ENCODE assay signal across 42 mouse cellular contexts in the genomic region with DNA sequence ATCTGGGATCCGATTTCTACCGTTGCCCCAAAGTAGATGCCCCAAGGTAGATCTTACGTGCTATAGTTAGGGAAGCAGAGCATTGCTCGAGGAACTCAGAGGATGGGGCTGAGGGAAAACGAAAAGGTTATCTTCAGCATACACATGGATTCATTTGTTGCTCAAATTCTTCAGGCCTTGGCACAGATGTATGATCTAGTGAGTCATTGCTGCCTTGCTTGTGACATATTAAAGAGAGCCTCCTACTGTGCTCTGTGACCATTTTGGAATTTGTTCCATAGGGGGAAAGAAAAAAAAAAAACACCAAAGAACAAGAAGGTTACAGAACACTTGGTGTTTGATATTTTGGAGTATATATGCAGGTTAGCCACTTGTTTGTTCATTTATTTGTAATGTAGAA. TPM values are rescaled to one million over a fixed set of nuclear protein-coding genes. Genes with fewer than 3 reads are reported as not detected.
"Had no signal": no experiment of that assay in that cellular context is flagged by ENCODE, and none has a peak within 500 bp of the region (broad histone marks: within the 10 kb centered on the region; RNA-seq: fewer than 3 reads in every experiment).

No protein-coding gene starts in this region.

- H3K4me1 ChIP-seq: heart, embryonic 10.5 days had no signal

- H3K4me3 ChIP-seq: heart, embryonic 10.5 days; heart, embryonic 12.5 days; hindbrain, embryonic 10.5 days; hindbrain, embryonic 12.5 days; intestine, embryonic 15.5 days; limb, embryonic 13.5 days; limb, embryonic 15.5 days; liver, embryonic 12.5 days had no signal

- H3K9ac ChIP-seq: heart, embryonic 12.5 days; hindbrain, embryonic 12.5 days; hindbrain, embryonic 14.5 days; intestine, embryonic 15.5 days; limb, embryonic 13.5 days; limb, embryonic 15.5 days; liver, embryonic 12.5 days; liver, embryonic 14.5 days had no signal

- H3K9me3 ChIP-seq: heart, embryonic 10.5 days; heart, embryonic 12.5 days; hindbrain, embryonic 10.5 days; hindbrain, embryonic 12.5 days; intestine, embryonic 15.5 days; limb, embryonic 13.5 days; limb, embryonic 15.5 days; liver, embryonic 12.5 days had no signal

- H3K27ac ChIP-seq: heart, embryonic 10.5 days; hindbrain, embryonic 10.5 days; hindbrain, embryonic 12.5 days; hindbrain, embryonic 14.5 days; intestine, embryonic 15.5 days; limb, embryonic 13.5 days; limb, embryonic 15.5 days; liver, embryonic 12.5 days; liver, embryonic 14.5 days had no signal

- DNase-seq: gastrocnemius, postnatal 14 days; gastrocnemius, postnatal 36 days; heart, adult 11 months; heart, postnatal 10 days; heart, postnatal 4 days; kidney, adult 18-20 months; kidney, adult 8-10 months; kidney, postnatal 10 days; kidney, postnatal 36 days; layer of hippocampus, postnatal 36 days; left cerebral cortex, postnatal 4 days had no signal

- H3K27me3 ChIP-seq: heart, embryonic 12.5 days; hindbrain, embryonic 12.5 days; intestine, embryonic 15.5 days; limb, embryonic 15.5 days; liver, embryonic 12.5 days had no signal

- ATAC-seq: hindbrain, embryonic 16.5 days; inflammation-experienced regulatory T-cells, adult 6 months; intestine, embryonic 15.5 days; intestine, postnatal 0 days; liver, embryonic 12.5 days had no signal

- H3K4me2 ChIP-seq: heart, embryonic 12.5 days; hindbrain, embryonic 12.5 days; hindbrain, embryonic 14.5 days; intestine, embryonic 15.5 days; limb, embryonic 13.5 days; limb, embryonic 15.5 days; liver, embryonic 12.5 days had no signal

- H3K36me3 ChIP-seq: heart, embryonic 10.5 days; heart, embryonic 12.5 days; hindbrain, embryonic 10.5 days; hindbrain, embryonic 12.5 days; intestine, embryonic 15.5 days; limb, embryonic 13.5 days; limb, embryonic 15.5 days; liver, embryonic 12.5 days had no signal

RNA-seq across cellular contexts. Expression of gene Tmem207, which starts 59.2 kb away (rescaled TPM):
- total RNA-seq: gastrocnemius, adult 18-20 months; gastrocnemius, adult 8-10 months; gastrocnemius, postnatal 14 days; gastrocnemius, postnatal 36 days; heart, adult 8-10 months; heart, postnatal 10 days; heart, postnatal 25 days; heart, postnatal 4 days; layer of hippocampus, adult 18-20 months; layer of hippocampus, postnatal 10 days; layer of hippocampus, postnatal 36 days; left cerebral cortex, adult 18-20 months; left cerebral cortex, adult 8-10 months; left cerebral cortex, postnatal 10 days; left cerebral cortex, postnatal 25 days; left cerebral cortex, postnatal 4 days; liver, adult 2 months had no signal
- polyA plus RNA-seq: gonadal fat pad, adult 2 months; heart, embryonic 10.5 days; heart, embryonic 12.5 days; heart, embryonic 14.5 days; heart, embryonic 16.5 days; hindbrain, embryonic 12.5 days; hindbrain, embryonic 16.5 days; inflammation-experienced regulatory T-cells, adult 6 months; intestine, embryonic 15.5 days; intestine, postnatal 0 days; kidney, embryonic 14.5 days; large intestine, adult 2 months; limb, embryonic 11.5 days; limb, embryonic 13.5 days; limb, embryonic 15.5 days; liver, adult 2 months; liver, embryonic 12.5 days; liver, embryonic 14.5 days; liver, embryonic 16.5 days had no signal
